ENCODE assay signal across 18 mouse cellular contexts in the genomic region with DNA sequence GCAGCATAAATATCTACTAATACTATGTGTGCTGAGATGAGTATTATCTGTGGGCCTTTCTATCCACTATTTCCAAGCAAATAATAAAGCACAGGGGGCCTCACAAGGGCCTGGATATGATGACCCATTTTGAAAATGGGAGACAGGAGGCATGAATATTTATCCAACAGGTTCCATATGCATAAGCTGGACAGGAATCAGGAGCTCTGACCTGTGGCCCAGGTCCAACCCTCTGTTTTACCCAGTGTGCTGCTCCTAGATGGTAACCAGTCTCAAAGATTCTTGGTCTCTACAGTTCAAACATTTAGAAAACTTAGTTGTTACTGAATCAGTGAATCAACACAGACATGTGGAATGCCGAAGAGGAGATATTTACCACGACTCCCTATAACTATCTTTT.
DNase-seq lines count a peak whose midpoint lies in the region; ATAC-seq lines count a peak whose summit lies in the region.
"Had no signal": no experiment of that assay in that cellular context is flagged by ENCODE, and none has a peak within 500 bp of the region (broad histone marks: within the 10 kb centered on the region; RNA-seq: fewer than 3 reads in every experiment).

No protein-coding gene starts in this region.

- DNase-seq in cerebellum, adult 11 months, result peak; percentile 28
- DNase-seq in cerebellum, adult 18-20 months, result peak; percentile 53 to 56
- peak; percentile 63 for DNase-seq in cerebellum, adult 9-11 months
- peak; percentile 51 to 58 for DNase-seq in cerebellum, postnatal 36 days
- no peak for DNase-seq in frontal cortex, postnatal 25 days (ENCODE audit: low spot score in 2 of 2)
- no peak for DNase-seq in urinary bladder, postnatal 4 days (ENCODE audit: low spot score in 2 of 2)
- DNase-seq: adrenal gland, adult 8-10 months; adrenal gland, postnatal 36 days; gastrocnemius, adult 2 months; gastrocnemius, postnatal 25 days; kidney, adult 18-20 months had no signal

- peaks cover 35% of the 10 kb centered on the region for H3K4me1 ChIP-seq in neural tube, embryonic 15.5 days
- H3K4me1 ChIP-seq: embryonic facial prominence, embryonic 12.5 days; intestine, embryonic 15.5 days had no signal

- no peak overlapping the region for H3K4me3 ChIP-seq in neural tube, embryonic 15.5 days (replicated peaks)
- H3K4me3 ChIP-seq: embryonic facial prominence, embryonic 12.5 days; gastrocnemius, adult 2 months; heart, embryonic 12.5 days; hindbrain, embryonic 10.5 days; intestine, embryonic 15.5 days had no signal

- H3K4me2 ChIP-seq in neural tube, embryonic 15.5 days, result no peak overlapping the region
- H3K4me2 ChIP-seq: embryonic facial prominence, embryonic 12.5 days; heart, embryonic 12.5 days; hindbrain, embryonic 14.5 days; intestine, embryonic 15.5 days had no signal

- no peaks in the 10 kb centered on the region for H3K9me3 ChIP-seq in neural tube, embryonic 15.5 days (replicated peaks)
- H3K9me3 ChIP-seq: embryonic facial prominence, embryonic 12.5 days; heart, embryonic 12.5 days; hindbrain, embryonic 10.5 days; intestine, embryonic 15.5 days had no signal

- H3K9ac ChIP-seq in neural tube, embryonic 15.5 days (replicated peaks), result no peak overlapping the region
- H3K9ac ChIP-seq: embryonic facial prominence, embryonic 12.5 days; heart, embryonic 12.5 days; hindbrain, embryonic 14.5 days; intestine, embryonic 15.5 days had no signal

- WGBS in neural tube, embryonic 15.5 days, result 88% methylated on average over 2 of the region's 2 CpGs

- H3K27me3 ChIP-seq in neural tube, embryonic 15.5 days (replicated peaks), result no peaks in the 10 kb centered on the region; the same call in 1 of the 2 replicates
- H3K27me3 ChIP-seq: embryonic facial prominence, embryonic 12.5 days; heart, embryonic 12.5 days; intestine, embryonic 15.5 days had no signal

- H3K36me3 ChIP-seq in neural tube, embryonic 15.5 days, result no peaks in the 10 kb centered on the region
- H3K36me3 ChIP-seq: embryonic facial prominence, embryonic 12.5 days; heart, embryonic 12.5 days; hindbrain, embryonic 10.5 days; intestine, embryonic 15.5 days had no signal

- ATAC-seq in neural tube, embryonic 15.5 days (ENCODE audit: low FRiP score), result no peak
- ATAC-seq: forebrain, embryonic 16.5 days; intestine, embryonic 15.5 days had no signal

- H3K27ac ChIP-seq in neural tube, embryonic 15.5 days (replicated peaks), result no peak overlapping the region
- H3K27ac ChIP-seq: embryonic facial prominence, embryonic 12.5 days; gastrocnemius, adult 2 months; hindbrain, embryonic 10.5 days; hindbrain, embryonic 14.5 days; intestine, embryonic 15.5 days had no signal

Comparison
In these comparisons a context has a peak if more than half of its experiments do, and no peak if none do; other contexts are left out.
1. DNase-seq: peak in cerebellum, adult 11 months (single experiment), cerebellum, adult 18-20 months (2 of 2), cerebellum, adult 9-11 months (single experiment) and cerebellum, postnatal 36 days (2 of 2); none in frontal cortex, postnatal 25 days (0 of 2) and urinary bladder, postnatal 4 days (0 of 2).